Mouse (Mus musculus) adipocyte (in vitro differentiated cells): Measurements from ENCODE around the gene 9230104L09Rik.

Source experiments
- DNase-seq: peaks from one replicate; pipeline ENCODE4 v3.0.0-alpha.2; 2016; ENCODE audit warnings: low spot score

The 9230104L09Rik gene

DNA sequence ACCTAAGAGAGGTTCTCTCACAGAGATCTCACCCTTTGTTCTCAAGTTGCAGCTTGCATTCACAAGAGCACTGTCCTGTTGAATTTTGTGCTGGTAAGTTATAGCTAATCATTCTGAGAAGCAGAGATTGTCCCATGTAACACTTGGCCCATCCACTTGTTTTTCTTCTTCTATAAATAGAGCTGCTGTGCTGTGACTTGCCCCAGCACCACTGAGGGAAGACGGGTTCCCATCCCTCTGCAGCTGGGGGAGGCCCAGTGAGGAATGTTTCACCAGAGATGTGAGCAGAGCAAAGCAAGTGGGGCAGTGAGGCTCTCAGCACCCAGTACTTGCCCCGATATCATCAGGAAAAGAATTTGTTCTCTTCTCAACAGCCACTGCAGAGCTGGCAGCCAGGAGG lies at the start of gene 9230104L09Rik:
9230104L09Rik (minus strand) TSS at position 73 of the 400 bp plus-strand sequence.
- peak; percentile 94 for DNase-seq

DNA sequence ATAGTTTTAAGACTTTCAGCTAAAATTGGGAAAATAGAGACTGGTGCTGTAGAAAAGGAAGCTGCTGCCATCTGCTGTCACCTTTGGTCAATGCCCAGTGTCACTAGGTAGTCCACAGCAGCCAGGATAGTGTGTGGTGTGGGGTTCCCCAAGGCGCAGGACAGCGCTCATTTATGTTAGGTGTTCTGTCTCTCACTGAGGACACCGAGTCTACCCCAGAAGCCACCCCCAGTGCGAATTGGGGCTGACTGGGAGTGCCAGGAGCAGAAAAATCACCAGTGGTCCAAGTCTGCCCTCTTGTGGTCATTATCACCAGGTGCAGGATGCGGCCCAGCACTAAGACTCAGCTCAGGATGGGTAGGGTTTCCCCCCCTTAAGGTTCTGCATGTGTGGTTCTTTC lies 37.4 kb upstream of the 9230104L09Rik start:
- DNase-seq, result peak; percentile 85

- no peak for DNase-seq
These were observed 35.5 kb upstream of the 9230104L09Rik start for GRCm38 (mm10) chr2:148900305-148900704.

GRCm38 (mm10) chr2:148896219-148896618 lies 31.4 kb upstream of the 9230104L09Rik start:
- no peak for DNase-seq

GRCm38 (mm10) chr2:148893107-148893506 lies 28.3 kb upstream of the 9230104L09Rik start:
- DNase-seq, result no peak

DNA sequence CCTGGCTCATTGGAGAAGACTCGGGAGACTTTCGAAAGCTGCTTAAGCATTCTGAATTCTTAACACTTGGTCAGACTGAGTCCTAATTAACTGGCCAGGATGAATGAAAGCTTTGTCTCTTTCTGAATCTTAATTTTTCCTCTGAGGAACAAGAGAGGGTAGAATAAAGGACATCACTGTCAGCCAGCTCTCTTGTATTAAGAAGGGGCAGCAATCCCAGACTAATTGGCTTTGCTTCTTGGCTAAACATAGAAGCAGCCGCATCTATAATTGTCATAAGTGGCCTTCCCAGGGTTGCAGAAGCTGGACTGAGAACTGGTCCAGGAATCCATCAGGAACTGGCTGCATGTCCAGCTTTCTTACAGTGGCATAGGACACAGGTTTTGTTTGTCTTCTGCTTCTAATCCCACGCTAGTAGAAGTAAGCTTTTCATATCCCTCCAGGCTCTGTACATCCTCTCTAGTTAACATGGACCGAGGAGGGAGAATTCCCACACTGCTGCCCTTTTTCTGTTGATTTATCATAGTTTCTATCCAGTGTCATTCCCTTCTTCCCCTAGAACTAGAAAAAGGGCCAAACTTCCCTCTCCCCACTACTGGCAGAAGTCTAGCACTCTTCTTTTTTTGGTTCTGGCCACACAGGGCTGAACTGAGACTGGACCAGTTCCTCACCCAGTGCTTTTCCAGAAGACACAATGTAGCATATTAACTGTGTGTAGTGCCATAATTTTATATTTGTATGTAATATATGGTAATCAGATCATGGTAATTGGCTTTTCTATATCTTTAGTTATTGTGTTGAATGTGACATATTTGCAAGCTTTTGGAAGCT lies 25.4 kb upstream of the 9230104L09Rik start:
- DNase-seq, result peak; percentile 33

DNA sequence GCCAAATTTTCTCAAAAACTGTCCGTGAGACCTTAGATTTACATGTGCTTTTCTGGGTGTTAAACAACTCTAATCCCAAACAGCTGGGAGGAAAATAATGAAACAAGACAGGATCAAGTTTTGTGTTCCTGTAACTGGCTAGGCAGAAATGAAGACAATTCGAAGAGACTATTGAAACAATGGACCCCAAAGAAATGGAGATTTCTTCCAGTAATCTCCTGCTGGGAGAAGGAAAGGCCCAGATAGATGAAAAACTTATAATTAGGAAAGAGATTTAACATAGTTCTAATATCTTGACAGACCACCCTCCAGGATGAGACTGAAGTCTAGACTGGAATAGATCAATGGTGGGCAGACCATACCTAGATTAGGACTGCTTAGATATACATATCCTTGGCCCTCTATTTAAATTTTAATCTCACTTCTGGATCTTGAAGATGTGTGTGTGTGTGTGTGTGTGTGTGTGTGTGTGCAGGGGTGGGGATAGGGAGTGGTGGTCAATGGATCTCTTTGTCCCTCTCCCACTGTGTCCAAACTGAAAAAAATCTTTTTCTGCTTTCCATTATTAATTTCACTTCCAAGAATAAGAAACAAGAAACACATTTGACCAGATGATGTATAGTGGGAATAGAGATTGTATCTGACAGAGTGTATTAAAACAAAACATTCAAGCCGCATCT lies 24.6 kb upstream of the 9230104L09Rik start:
- no peak for DNase-seq

- DNase-seq, result no peak
These were observed 24.0 kb upstream of the 9230104L09Rik start for GRCm38 (mm10) chr2:148888872-148889271.

- DNase-seq, result peak; percentile 50
These were observed 19.9 kb upstream of the 9230104L09Rik start for GRCm38 (mm10) chr2:148884738-148885137.

GRCm38 (mm10) chr2:148879199-148879598 lies 14.4 kb upstream of the 9230104L09Rik start:
- DNase-seq, result no peak

GRCm38 (mm10) chr2:148878641-148879130 lies 13.8 kb upstream of the 9230104L09Rik start:
- DNase-seq, result no peak

DNA sequence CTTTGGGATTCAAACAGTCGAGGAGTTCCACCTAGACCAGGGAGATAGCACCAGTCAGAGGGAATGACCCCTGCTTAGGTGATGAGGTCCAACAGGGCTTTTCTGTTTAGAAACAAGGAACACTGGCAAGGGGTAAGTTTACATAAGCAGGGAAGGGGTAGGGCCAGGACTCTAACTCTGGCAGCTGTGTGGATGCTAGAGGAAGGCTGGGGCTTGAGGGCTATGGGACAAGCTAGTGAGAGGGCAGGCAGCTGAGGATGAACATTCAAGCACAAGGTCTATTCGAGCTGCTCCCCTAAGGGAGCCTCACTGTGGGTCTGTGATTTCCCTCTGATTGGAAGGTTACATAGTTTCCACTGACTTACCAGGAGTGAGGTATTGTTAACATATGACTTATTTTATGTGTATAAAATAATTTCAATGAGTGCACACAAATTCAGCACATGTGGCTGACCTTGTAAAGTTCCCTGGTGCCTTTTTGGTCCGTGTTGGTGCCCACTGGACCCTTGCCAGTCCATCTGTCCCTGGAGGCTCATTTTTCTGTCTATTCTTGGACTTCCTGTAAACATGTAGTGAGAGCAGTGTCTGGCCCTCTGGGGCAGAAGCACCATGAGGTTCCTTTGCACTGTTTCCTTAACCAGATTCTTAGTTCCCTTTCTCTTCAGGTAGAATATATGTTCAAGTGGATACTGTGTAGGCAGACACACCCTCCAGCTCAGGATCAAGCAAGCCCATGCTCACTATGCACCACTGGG lies 12.4 kb upstream of the 9230104L09Rik start:
- DNase-seq, result peak; percentile 87

DNA sequence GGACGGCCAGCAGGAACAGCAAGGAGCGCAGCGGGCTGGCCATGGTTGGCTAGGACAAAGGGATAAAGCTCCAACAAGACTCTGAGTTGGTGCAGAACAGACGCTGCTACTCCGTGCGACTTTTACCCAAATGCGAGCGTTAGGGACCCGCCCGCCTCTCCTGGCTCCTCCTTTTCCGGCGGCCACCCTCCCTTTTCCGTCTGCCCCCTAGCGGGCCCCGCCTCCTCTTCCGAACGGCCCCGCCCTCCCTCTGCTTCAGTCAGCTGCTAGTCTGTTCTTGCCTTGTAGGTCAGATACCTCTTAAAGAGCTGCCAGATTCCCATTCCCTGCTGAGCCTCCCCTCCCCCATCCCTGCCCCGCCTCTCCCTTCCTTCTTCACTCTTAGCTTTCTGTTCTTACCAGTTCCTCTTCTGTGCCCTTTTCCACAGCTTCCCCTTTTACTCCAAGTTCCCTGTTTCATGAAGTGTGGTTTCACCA lies 10.5 kb upstream of the 9230104L09Rik start, which contains the start of gene Cst3:
Cst3 (minus strand) TSS at position 358 of the 477 bp plus-strand sequence.
- peak; percentile 97 for DNase-seq

DNA sequence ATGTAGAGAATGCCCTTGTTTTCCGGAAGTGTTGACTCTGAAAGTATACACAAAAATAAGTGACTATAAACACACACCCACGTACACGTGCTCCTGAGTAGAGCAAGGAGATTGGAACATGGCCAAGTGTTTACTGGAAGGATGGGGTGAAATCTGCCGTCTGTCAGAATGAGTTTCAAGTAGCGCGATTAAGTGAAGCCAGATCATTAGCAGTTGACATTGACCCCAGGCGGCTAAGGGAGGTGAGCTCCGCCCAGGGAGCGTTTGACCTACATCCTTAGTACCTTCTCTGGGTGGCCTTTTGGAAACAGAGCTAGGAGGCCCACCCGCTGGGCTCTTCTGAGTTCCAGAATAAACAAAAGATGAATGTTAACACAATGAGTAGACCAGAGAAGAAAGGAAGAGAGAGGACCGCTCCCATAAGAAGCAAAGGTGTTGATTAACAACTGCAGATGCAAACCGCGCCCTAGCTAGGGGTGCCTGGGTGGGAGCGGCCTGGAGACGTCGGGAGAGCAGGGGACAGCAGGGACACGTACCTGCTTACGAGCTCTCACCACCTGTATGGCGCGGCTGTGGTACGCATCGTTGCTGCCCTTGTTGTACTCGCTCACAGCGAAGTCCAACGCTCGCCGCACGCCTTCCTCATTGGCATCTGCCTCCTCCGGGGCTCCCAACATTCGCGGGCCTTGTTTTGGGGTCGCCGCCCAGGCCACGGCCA lies 9.9 kb upstream of the 9230104L09Rik start:
- DNase-seq, result peak; percentile 87

GRCm38 (mm10) chr2:148874224-148874616 lies 9.4 kb upstream of the 9230104L09Rik start:
- DNase-seq, result no peak

GRCm38 (mm10) chr2:148872860-148873259 lies 8.0 kb upstream of the 9230104L09Rik start:
- DNase-seq, result peak; percentile 72

- DNase-seq, result peak; percentile 39
These were observed 5.7 kb upstream of the 9230104L09Rik start for GRCm38 (mm10) chr2:148870526-148870925.

- DNase-seq, result no peak
These were observed 4.1 kb upstream of the 9230104L09Rik start for GRCm38 (mm10) chr2:148868959-148869358.

DNA sequence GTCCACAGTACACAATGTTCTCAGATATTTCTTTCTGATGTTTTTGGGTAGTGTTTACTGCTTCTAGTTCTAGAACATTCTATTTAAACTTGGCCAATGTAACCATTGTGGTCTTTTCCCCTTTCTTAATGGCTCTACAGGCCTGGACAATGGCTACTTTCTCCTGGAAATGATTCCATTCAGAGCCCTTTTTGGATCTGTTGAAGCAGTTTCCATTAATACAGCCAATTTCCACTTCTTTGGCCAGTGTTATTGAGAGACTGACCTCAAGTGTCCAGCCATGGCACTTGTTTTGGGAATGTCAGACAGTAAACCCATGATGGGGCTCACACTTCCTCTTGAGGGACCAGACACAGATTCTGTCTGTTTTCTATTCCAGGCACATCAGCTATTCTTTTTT lies 3.1 kb downstream of the 9230104L09Rik start:
- DNase-seq, result peak; percentile 58

DNA sequence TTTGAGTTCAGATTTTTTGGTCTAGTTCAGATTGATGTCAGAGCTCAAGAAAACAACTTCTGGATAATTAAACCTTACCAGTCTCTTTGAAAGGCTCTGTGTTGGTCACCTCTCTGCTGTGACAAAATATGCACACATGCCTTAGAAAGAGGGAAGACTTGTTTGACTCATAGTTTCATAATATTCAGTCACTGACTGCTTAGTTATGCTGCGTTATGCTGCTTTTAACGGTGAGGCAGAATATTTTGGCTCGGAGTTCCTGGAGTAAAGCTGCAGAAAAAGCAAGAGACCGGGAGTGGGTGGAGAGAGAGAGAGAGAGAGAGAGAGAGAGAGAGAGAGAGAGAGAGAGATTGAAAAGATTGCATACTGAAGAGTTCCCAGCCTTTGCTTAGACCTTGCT lies 3.8 kb downstream of the 9230104L09Rik start:
- DNase-seq, result peak; percentile 29

DNA sequence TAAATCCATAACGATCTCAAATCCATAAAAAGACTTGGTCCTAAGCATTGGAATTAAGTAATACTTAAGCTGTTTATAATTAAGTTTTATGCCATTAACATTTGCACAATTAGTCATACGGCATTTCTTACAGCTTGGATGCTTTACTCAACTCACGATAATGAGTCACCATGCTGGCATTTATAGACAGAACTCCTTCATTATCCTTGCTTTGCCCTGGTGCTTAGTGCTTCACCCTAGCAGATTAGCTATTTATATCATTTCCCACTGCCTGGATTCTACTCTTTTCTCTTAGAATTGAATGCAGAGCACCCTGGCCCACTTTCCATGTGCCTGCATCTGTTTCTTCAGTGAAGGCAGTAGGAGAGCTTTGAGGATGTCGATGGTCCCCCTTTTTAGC lies 7.3 kb downstream of the 9230104L09Rik start:
- peak; percentile 60 for DNase-seq
